Mouse (Mus musculus) kidney, postnatal 25 days (tissue): ENCODE data around the gene 4833439L19Rik.

Source experiments
- DNase-seq, 2 experiments: peaks; one replicate each; pipeline ENCODE4 v3.0.0; 2021; ENCODE audit warnings: mixed read lengths in 2 of 2

4833439L19Rik gene

GRCm38 (mm10) chr13:54505920-54506319 lies 59.3 kb downstream of the 4833439L19Rik start:
- no peak for DNase-seq

GRCm38 (mm10) chr13:54504611-54505260 lies 60.5 kb downstream of the 4833439L19Rik start:
- no peak for DNase-seq

DNA sequence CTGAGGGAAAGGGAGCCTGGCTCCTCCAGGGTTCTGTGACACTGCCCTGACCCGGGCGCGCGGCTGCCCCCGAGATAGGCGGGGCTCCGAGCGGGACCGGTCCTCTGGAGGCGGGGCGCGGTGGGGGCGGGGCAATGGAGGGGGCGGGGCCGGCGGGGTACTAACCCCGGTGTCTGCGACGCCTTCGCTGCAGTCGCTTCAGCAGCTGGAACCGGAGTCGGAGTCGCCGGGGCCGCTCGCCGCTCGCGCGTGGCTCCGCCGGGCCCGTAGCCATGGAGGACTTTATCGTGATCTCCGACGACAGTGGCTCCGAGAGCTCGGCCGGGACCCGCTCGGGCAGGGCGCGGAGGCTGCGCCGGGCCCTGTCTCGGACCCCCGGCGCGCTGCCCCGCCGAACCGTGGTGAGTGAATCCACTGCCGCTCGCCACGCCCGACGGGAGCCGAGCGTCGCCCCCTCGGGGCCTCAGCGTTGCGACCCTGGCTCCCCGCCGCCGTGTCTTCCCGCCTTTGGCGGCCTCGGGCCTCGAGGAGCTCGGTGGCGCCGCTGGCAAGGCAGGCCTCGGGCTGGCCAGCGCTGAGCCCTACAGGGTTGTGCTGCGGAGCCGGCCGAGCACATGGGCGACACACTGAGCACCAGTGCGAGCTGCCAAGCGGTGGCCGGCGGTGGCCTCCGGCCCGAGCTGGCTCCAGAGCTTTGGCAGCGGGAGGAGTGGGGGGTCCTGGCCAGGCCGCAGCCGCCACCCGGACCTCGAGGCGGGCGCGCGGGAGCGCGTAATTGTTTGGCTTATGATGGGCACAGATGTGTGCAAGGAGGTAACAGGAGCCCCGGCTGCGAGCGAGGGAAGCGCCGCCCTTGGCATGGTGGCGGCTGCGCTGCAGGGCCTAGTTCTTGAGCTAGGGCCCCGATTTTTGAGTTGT lies 61.4 kb downstream of the 4833439L19Rik start, which contains the start of gene Simc1:
Simc1 (plus strand) TSS at position 176 of the 918 bp plus-strand sequence.
- DNase-seq = peak; percentile 85 to 93

DNA sequence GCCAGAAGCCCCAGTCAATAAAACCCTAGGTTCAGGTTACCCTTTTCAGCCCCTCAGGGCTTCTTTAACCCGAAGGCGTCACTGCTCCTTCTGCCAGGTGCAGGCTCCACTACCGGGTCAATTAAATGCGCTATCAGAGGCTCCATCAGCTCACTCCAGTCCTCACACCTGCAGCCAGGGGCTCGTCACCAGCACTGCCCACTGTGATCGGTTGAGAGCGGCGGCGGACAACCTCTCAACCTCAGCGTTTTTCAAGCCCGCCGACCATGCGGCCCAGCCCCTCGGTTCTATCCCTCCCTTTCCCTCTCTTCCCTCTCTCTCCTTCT lies 62.0 kb downstream of the 4833439L19Rik start:
- no peak for DNase-seq

DNA sequence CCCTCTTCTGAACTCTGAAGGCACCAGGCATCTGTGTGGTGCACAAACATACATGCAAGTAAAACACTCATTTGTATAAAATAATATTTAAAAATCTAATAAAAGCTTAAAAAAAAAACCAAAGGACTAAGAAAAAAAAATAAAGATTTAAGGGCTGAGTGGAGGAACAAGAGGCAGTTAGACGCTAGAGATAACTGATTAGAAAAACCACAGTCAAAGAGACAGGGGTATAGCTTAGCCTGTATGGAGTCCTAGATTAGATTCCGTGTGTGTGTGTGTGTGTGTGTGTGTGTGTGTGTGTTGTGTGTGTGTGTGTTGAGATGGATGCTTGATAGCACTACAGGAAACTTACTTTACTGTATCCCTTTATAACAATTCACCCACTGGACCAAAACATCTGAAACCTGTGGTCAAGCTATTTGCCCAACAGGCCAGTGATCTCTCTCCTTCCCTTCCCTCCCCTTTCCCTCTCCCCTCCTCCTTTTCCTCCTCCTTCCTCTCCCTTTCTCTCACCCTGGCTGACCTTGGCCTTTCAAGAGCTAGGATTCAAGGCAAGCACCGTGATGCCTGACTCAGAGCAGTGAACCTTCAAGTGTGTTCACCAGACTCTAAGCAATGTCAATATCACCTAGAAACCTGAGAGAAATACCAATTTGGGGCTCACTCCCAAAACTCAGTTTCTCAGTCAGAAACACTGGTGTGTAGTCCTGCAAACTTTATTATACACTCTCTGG lies 63.1 kb downstream of the 4833439L19Rik start:
- DNase-seq = no peak

DNA sequence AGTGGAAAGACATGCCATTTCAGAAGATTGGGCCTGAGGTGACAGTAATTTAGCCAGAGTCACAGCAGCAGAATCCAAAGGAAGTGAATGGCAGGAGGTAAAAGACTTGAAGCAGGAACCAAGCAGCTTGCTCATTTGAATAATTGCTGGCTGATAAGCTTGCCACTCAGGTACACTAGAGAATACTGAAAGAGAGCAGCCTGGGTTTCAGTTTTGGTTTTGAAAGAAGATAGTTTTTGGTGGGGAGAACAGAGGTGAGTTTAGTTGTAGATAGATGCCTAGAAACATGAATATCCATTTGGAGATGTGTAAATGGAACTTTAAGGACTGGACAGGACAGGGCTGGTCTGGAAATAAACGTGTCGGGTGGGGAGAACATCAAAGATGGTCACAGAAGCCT lies 63.9 kb downstream of the 4833439L19Rik start:
- no peak for DNase-seq
